ENCODE assay signal across 16 mouse cellular contexts in genomic region chr10:4275572-4275971, GRCm38 (mm10).
"Had no signal": no experiment of that assay in that cellular context is flagged by ENCODE, and none has a peak within 500 bp of the region (broad histone marks: within the 10 kb centered on the region; RNA-seq: fewer than 3 reads in every experiment).

No protein-coding gene starts in this region.

- H3K4me3 ChIP-seq: limb, embryonic 12.5 days; liver, embryonic 13.5 days; lung, embryonic 15.5 days; megakaryocyte, embryonic 14.5 days; midbrain, embryonic 15.5 days had no signal

- H3K9me3 ChIP-seq: limb, embryonic 12.5 days; liver, embryonic 13.5 days; lung, embryonic 15.5 days; megakaryocyte, embryonic 14.5 days; midbrain, embryonic 15.5 days had no signal

- DNase-seq: kidney, postnatal 25 days; layer of hippocampus, adult 9-11 months; layer of hippocampus, postnatal 36 days; liver; liver, embryonic 13.5 days; liver, postnatal 0 days; lung, postnatal 14 days; right cerebral cortex, adult 18-20 months; right cerebral cortex, postnatal 25 days; thymus, postnatal 36 days had no signal

- H3K36me3 ChIP-seq: limb, embryonic 12.5 days; liver, embryonic 13.5 days; lung, embryonic 15.5 days; midbrain, embryonic 15.5 days had no signal

- H3K27me3 ChIP-seq: limb, embryonic 12.5 days; liver, embryonic 13.5 days; lung, embryonic 15.5 days; megakaryocyte, embryonic 14.5 days; midbrain, embryonic 15.5 days had no signal

- H3K9ac ChIP-seq: limb, embryonic 12.5 days; liver, embryonic 13.5 days; liver, postnatal 0 days; lung, embryonic 15.5 days; midbrain, embryonic 15.5 days had no signal

- H3K4me1 ChIP-seq: limb, embryonic 12.5 days; liver, embryonic 13.5 days; megakaryocyte, embryonic 14.5 days; midbrain, embryonic 15.5 days had no signal

- H3K4me2 ChIP-seq: limb, embryonic 12.5 days; liver, embryonic 13.5 days; lung, embryonic 15.5 days; midbrain, embryonic 11.5 days; midbrain, embryonic 15.5 days had no signal

- H3K27ac ChIP-seq: limb, embryonic 12.5 days; liver, embryonic 13.5 days; lung, embryonic 15.5 days; macrophage; midbrain, embryonic 15.5 days had no signal

- ATAC-seq: liver, postnatal 0 days; midbrain, embryonic 15.5 days had no signal
